Mouse (Mus musculus) erythroblast, adult 5-6 weeks (primary cell): Measurements from ENCODE around the gene Cxcr5. TPM values are rescaled to one million over a fixed set of nuclear protein-coding genes. Genes with fewer than 3 reads are reported as not detected.

Source experiments
- ATAC-seq: replicated peaks from 2 replicates; pipeline ENCODE4 v1.8.0; 2016; ENCODE audit warnings: moderate number of reproducible peaks, mild to moderate bottlenecking, moderate TSS enrichment, inconsistent platforms; ENCODE audit not compliant: poor library complexity, low FRiP score, severe bottlenecking
- total RNA-seq, 2 experiments: library from RNA; stranded (forward) in 1 of 2; stranded (reverse) in 1 of 2; fragments of 150-400 nt in 1 of 2; fragments of 200-764, 138-1000 nt in 1 of 2; gene quantifications; 2 replicates each; pipeline versions ENCODE4 v1.2.3 to v1.2.4; 2015 to 2017; ENCODE audit warnings: low replicate concordance in 2 of 2

Gene Cxcr5
- total RNA-seq, 2 experiments from 2014 or later: not detected

GRCm38 (mm10) chr9:44511935-44512716 is 49.6 kb downstream of the Cxcr5 start:
- ATAC-seq: no peak

DNA sequence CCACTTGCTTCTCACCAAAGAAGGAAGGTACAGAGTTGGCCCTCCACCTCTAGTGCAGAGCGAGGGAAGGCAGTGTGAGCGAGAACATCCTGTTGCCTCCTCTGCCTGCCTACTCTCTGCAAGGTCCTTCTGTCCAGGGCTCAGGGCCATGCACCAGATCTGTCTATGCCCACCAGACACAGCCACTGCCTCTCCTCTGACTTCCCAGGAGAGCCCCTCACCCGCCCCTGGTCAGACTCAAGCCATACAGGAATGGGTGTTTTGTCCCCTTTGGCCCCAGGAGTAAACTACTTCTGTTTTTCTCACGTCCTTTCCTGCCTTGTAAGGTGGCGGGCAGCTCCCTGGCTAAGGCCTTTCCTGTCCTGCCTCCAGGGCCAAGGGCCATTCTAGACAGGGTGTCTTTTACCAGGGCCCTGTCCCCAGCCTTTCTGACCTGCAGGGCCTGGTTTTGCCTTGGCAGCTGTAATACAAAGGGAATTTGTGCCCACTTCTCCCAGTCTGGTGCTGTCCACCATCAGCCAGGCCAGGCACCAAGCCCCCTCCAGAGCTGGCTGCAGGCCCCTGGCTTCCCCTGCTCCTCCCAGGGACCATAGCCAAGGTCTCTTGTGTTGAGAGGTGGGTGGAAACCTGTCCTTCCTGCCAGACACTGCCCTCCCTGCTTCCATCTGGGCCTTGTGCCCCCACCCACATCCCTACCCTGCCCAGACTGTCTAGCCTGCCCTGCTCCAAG is 50.6 kb downstream of the Cxcr5 start:
- no peak for ATAC-seq

GRCm38 (mm10) chr9:44510355-44510871 is 51.3 kb downstream of the Cxcr5 start:
- 0 out of 2 replicates have a peak, but pooled peaks have one; percentile 6 for ATAC-seq

DNA sequence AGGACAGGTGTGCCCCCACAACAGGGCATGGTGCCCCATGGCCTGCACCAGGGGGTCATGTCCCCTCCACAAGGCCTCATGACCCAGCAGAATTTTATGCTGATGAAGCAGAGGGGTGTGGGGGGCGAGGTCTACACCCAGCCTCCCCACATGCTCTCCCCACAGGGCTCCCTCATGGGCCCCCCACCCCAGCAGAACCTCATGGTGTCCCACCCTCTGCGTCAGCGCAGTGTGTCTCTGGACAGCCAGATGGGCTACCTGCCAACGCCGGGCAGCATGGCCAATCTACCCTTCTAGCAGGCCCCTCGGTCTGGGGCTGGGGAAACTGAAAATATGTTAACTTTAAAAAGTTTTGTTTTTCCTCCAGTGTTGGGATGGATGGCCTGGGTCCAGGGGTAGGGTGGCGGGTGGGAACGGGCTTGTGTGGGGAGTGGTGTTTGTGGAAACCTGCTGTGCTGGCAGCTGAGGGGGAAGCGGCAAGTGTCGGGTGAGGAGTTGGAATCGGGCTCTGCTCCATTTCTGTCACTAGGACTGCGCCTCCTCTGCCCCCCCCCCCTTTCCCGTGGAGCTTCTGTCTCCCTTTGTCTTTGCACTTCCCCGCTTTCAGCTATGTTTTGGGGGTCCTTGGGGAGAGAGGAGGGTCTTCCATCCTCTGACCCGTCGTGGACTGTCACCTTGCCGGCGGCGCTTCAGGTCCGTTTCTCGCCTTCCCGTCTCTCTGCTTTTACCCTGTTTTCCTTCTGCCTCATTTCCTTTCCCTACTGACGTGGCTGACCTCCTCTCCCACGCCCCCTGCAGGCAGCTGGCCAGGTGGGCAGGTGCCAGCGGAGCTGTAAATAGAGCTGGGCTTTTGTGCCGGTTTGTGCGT is 52.0 kb downstream of the Cxcr5 start:
- ATAC-seq: peak; percentile 72

DNA sequence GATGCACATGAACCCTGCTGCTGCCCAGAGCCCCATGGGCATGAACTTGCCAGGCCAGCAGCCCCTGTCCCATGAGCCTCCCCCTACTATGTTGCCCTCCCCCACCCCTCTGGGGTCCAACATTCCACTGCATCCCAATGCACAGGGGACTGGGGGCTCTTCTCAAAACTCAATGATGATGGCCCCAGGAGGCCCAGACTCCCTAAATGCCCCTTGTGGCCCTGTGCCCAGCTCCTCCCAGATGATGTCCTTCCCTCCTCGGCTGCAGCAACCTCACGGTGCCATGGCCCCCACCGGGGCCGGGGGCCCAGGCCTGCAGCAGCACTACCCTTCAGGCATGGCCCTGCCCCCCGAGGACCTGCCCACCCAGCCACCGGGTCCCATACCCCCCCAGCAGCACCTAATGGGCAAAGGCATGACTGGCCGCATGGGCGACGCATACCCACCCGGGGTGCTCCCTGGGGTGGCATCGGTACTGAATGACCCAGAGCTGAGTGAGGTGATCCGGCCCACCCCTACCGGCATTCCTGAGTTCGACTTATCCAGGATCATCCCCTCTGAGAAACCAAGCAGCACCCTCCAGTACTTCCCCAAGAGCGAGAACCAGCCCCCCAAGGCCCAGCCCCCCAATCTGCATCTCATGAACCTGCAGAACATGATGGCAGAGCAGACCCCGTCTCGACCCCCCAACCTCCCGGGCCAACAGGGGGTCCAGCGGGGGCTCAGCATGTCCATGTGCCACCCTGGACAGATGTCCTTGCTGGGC is 52.8 kb downstream of the Cxcr5 start:
- no peak for ATAC-seq

GRCm38 (mm10) chr9:44508124-44508619 is 53.5 kb downstream of the Cxcr5 start:
- ATAC-seq: no peak

DNA sequence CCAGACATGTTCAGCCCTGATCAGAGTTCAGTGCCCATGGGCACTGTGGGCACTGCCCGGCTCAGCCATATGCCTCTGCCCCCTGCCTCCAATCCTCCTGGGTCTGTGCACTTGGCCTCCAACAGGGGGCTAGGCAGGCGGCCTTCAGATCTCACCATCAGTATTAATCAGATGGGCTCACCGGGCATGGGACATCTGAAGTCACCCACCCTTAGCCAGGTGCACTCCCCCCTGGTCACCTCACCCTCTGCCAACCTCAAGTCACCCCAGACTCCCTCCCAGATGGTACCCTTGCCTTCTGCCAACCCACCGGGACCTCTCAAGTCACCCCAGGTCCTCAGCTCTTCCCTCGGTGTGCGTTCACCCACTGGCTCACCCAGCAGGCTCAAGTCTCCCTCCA is 54.3 kb downstream of the Cxcr5 start:
- ATAC-seq: no peak

DNA sequence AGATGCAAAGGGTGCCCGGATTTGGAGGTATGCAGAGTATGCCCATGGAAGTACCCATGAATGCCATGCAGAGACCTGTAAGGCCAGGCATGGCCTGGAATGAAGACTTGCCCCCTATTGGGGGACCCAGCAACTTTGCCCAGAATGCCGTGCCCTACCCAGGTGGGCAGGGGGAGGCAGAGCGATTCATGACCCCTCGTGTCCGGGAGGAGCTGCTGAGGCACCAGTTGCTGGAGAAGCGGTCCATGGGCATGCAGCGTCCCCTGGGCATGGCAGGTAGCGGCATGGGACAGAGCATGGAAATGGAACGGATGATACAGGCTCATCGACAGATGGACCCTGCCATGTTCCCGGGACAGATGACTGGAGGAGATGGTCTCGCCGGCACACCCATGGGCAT is 55.1 kb downstream of the Cxcr5 start:
- ATAC-seq: no peak

DNA sequence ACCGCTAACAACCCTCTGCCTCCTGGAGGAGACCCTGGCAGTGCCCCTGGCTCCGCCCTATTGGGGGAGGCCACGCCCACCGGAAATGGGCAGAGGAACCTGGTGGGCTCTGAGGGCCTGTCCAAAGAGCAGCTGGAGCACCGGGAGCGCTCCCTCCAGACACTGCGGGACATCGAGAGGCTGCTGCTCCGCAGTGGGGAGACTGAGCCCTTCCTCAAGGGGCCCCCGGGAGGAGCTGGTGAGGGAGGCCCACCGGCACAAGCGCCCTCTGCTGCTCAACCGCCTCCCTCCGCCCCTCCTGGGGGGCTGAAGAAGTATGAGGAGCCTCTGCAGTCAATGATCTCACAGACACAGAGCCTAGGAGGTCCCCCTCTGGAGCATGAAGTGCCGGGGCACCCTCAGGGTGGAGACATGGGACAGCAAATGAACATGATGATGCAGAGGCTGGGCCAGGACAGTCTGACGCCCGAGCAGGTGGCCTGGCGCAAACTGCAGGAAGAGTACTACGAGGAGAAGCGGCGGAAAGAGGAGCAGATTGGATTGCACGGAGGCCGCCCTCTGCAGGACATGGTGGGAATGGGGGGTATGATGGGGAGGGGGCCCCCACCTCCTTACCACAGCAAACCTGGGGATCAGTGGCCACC is 55.7 kb downstream of the Cxcr5 start:
- ATAC-seq: no peak

- ATAC-seq: no peak
Measured at GRCm38 (mm10) chr9:44504893-44505823, 56.5 kb downstream of the Cxcr5 start.

- peak; percentile 69 for ATAC-seq
Measured at GRCm38 (mm10) chr9:44502006-44502405, 59.7 kb downstream of the Cxcr5 start.

GRCm38 (mm10) chr9:44501206-44501879 is 60.3 kb downstream of the Cxcr5 start:
- 0 out of 2 replicates have a peak, but pooled peaks have one; percentile 3 for ATAC-seq

DNA sequence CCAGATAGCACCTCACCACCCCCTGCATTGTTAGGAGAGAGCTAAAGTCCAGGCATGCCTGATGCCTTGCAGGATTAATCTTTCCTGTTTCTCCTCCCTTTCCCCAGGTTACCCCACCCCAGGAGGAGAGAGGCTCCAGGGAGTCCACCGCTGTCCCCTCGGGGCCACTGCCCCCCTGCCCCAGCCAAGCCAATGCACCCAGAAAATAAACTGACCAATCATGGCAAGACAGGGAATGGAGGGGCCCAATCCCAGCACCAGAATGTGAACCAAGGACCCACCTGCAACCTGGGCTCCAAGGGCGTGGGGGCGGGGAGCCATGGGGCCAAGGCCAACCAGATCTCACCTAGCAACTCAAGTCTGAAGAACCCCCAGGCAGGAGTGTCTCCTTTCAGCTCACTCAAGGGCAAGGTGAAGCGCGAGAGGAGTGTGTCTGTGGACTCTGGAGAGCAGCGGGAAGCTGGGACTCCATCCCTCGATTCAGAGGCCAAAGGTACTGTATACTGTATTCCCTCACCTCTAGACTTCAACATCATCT is 61.0 kb downstream of the Cxcr5 start:
- ATAC-seq: no peak

- no peak for ATAC-seq
Measured at GRCm38 (mm10) chr9:44500163-44500533, 61.5 kb downstream of the Cxcr5 start.

DNA sequence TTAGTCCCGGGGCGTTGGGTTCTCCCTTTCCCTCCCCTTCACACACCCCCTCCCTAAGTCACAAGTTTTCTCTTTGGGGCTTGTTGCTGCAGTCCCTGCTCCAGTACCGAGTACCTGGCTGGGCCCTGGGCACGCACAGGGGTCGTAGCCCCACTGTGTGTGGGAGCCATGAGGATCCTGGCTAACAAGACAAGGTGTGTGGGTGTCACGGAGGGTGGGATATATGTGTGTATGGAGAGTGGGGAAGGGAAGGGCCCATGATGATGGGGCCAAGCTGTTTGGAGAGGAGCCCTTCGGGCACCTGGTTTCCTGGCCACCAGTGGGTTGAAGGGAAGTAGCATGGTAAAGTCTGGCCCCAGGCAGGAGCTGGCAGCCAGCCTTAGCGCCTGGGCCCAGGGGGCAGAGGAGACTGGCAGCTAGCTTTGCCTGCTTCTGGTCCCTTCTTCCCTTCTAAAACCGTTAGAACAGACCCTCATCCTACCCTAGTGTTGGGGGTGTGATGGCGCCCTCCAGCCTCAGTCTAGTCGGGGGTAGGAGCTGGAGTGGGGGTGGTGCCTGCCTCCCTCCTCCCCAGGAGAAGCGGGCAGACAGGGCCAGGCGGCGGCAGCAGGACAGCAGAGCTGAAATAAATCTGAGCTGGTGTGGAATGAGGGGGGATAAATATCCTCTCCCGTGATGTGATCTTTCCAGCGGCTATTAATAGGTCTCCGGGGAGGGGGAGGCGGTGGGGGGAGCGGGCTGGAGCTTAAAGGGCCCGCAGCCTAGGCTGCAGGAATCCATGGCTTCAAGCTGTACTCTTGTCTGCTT is 62.1 kb downstream of the Cxcr5 start:
- ATAC-seq: no peak
